Mouse (Mus musculus) kidney, embryonic 15.5 days (tissue): ENCODE measurements around the gene Doxl2. TPM values are rescaled to one million over a fixed set of nuclear protein-coding genes. Genes with fewer than 3 reads are reported as not detected.
A peak's percentile ranks its signal among the peaks of the same experiment; 100 is the strongest.
"Not testable (repeated sequence)": the region's sequence is repeated elsewhere in the genome, so short reads cannot be mapped to it uniquely, and the experiment has no call there.

Source experiments
- ATAC-seq: fragments of 200-750 bp; cut with Nextera tagmentation; replicated peaks from 2 replicates; pipeline ENCODE4 v1.8.0; 2017; ENCODE audit warnings: moderate TSS enrichment; ENCODE audit not compliant: low FRiP score
- H3K27ac ChIP-seq: fragments of 300-500 bp; sonication (generic); 2 replicates; pipeline ENCODE4 v1.5.1; 2015; ENCODE audit warnings: mild to moderate bottlenecking, inconsistent platforms
- H3K27me3 ChIP-seq: fragments of 300-500 bp; sonication (generic); 2 replicates; pipeline ENCODE4 v1.6.1; 2015; ENCODE audit warnings: inconsistent platforms
- H3K36me3 ChIP-seq: fragments of 300-500 bp; sonication (generic); 2 replicates; pipeline ENCODE4 v1.6.1; 2015; ENCODE audit warnings: inconsistent platforms
- H3K4me1 ChIP-seq: fragments of 300-500 bp; sonication (generic); 2 replicates; pipeline ENCODE4 v1.6.1; 2015; ENCODE audit warnings: inconsistent platforms
- H3K4me2 ChIP-seq: fragments of 300-500 bp; sonication (generic); 2 replicates; pipeline ENCODE4 v1.6.1; 2015; ENCODE audit warnings: moderate library complexity, mild to moderate bottlenecking, inconsistent platforms
- H3K4me3 ChIP-seq: fragments of 300-500 bp; sonication (generic); replicated peaks from 2 replicates; pipeline ENCODE4 v1.5.1; 2015; ENCODE audit warnings: mild to moderate bottlenecking, inconsistent platforms
- H3K9ac ChIP-seq: fragments of 300-500 bp; sonication (generic); 2 replicates; pipeline ENCODE4 v1.6.1; 2015; ENCODE audit warnings: mild to moderate bottlenecking, inconsistent platforms
- H3K9me3 ChIP-seq: fragments of 300-500 bp; sonication (generic); replicated peaks from 2 replicates; pipeline ENCODE4 v1.6.1; 2016; ENCODE audit warnings: inconsistent platforms
- WGBS: fragments of 180-500 bp; shearing (Covaris S2); methylation state at CpG from one replicate; pipeline ENCODE4 v1.1.7; 2015; ENCODE audit warnings: mixed read lengths; 5-methylcytosine and 5-hydroxymethylcytosine counted together
- polyA plus RNA-seq: library from polyadenylated mRNA; unstranded; fragments of >200 nt; fragmentation: Nextera tagmentation; extraction: Ambion mirVana; gene quantifications from 2 replicates; pipeline ENCODE4 v1.2.1, GENCODE M21; 2015

The Doxl2 gene
- polyA plus RNA-seq, result not detected in 2 replicates

GRCm38 (mm10) chr6:48974663-48975062 lies at the start of gene Doxl2:
Gene Doxl2 (plus strand): TSS chr6:48974963.
- no peak within 1 kb of the TSS for H3K9ac ChIP-seq
- ATAC-seq, result no peak
- H3K9me3 ChIP-seq, result no peaks in the 10 kb centered on the region
- no peak within 1 kb of the TSS for H3K27ac ChIP-seq
- H3K4me3 ChIP-seq, result no peak within 1 kb of the TSS
- H3K36me3 ChIP-seq, result no peaks in the 10 kb centered on the region
- H3K27me3 ChIP-seq, result no peaks in the 10 kb centered on the region
- no peaks in the 10 kb centered on the region for H3K4me1 ChIP-seq
- no peak within 1 kb of the TSS for H3K4me2 ChIP-seq
- WGBS, result 82% methylated on average over 2 of the region's 2 CpGs

GRCm38 (mm10) chr6:48929595-48929994 lies 45.2 kb upstream of the Doxl2 start, which contains the start of gene 1600015I10Rik:
Gene 1600015I10Rik (plus strand): TSS chr6:48929895.
- 88% methylated on average over 5 of the region's 5 CpGs for WGBS
- Histone ChIP-seq H3K9me3 (no peaks in the 10 kb centered on the region), H3K4me2 (no peak within 1 kb of the TSS), H3K4me1 (no peaks in the 10 kb centered on the region), H3K36me3 (no peaks in the 10 kb centered on the region), H3K9ac (no peak within 1 kb of the TSS), H3K27ac (no peak within 1 kb of the TSS), H3K27me3 (no peaks in the 10 kb centered on the region), H3K4me3 (no peak within 1 kb of the TSS)
- no peak for ATAC-seq

- WGBS, result 60% methylated on average over 2 of the region's 2 CpGs
- no peak overlapping the region for H3K27ac ChIP-seq
Observed at GRCm38 (mm10) chr6:48949596-48949995, 25.2 kb upstream of the Doxl2 start.

GRCm38 (mm10) chr6:48950676-48951075 lies 24.1 kb upstream of the Doxl2 start:
- Histone ChIP-seq H3K9ac (no peak overlapping the region), H3K4me3 (no peak overlapping the region), H3K27me3 (no peaks in the 10 kb centered on the region), H3K36me3 (no peaks in the 10 kb centered on the region), H3K4me1 (no peaks in the 10 kb centered on the region), H3K9me3 (no peaks in the 10 kb centered on the region), H3K4me2 (no peak overlapping the region), H3K27ac (no peak overlapping the region)
- no peak for ATAC-seq
- WGBS, result 88% methylated on average over 5 of the region's 5 CpGs

More at GRCm38 (mm10) chr6:48949596-48949995, 25.2 kb upstream of the Doxl2 start:
- ATAC-seq, result no peak
- no peaks in the 10 kb centered on the region for H3K36me3 ChIP-seq
- no peaks in the 10 kb centered on the region for H3K9me3 ChIP-seq
- no peak overlapping the region for H3K4me2 ChIP-seq
- H3K4me3 ChIP-seq, result no peak overlapping the region
- no peak overlapping the region for H3K9ac ChIP-seq
- H3K27me3 ChIP-seq, result no peaks in the 10 kb centered on the region
- no peaks in the 10 kb centered on the region for H3K4me1 ChIP-seq

GRCm38 (mm10) chr6:48951630-48952029 lies 23.1 kb upstream of the Doxl2 start:
- no peak overlapping the region for H3K27ac ChIP-seq
- ATAC-seq, result no peak

GRCm38 (mm10) chr6:48953220-48953619 lies 21.5 kb upstream of the Doxl2 start:
- Histone ChIP-seq H3K9ac (no peak overlapping the region), H3K9me3 (no peaks in the 10 kb centered on the region), H3K4me2 (no peak overlapping the region), H3K4me1 (no peaks in the 10 kb centered on the region), H3K27ac (no peak overlapping the region), H3K36me3 (no peaks in the 10 kb centered on the region), H3K4me3 (no peak overlapping the region), H3K27me3 (no peaks in the 10 kb centered on the region)
- no peak for ATAC-seq
- WGBS, result 80% methylated on average over 5 of the region's 5 CpGs

More at GRCm38 (mm10) chr6:48951630-48952029, 23.1 kb upstream of the Doxl2 start:
- H3K9me3 ChIP-seq, result no peaks in the 10 kb centered on the region
- H3K4me2 ChIP-seq, result no peak overlapping the region
- no peaks in the 10 kb centered on the region for H3K4me1 ChIP-seq
- 87% methylated on average over 6 of the region's 6 CpGs for WGBS
- H3K4me3 ChIP-seq, result no peak overlapping the region
- H3K27me3 ChIP-seq, result no peaks in the 10 kb centered on the region
- no peak overlapping the region for H3K9ac ChIP-seq
- no peaks in the 10 kb centered on the region for H3K36me3 ChIP-seq

- no peaks in the 10 kb centered on the region for H3K27me3 ChIP-seq
- no peak for ATAC-seq
- H3K4me3 ChIP-seq, result no peak overlapping the region
- H3K36me3 ChIP-seq, result no peaks in the 10 kb centered on the region
- H3K9me3 ChIP-seq, result no peaks in the 10 kb centered on the region
- 87% methylated on average over 5 of the region's 5 CpGs for WGBS
- no peak overlapping the region for H3K9ac ChIP-seq
- H3K27ac ChIP-seq, result no peak overlapping the region
- H3K4me1 ChIP-seq, result no peaks in the 10 kb centered on the region
- no peak overlapping the region for H3K4me2 ChIP-seq
Observed at GRCm38 (mm10) chr6:48954211-48954610, 20.6 kb upstream of the Doxl2 start.

- no peaks in the 10 kb centered on the region for H3K36me3 ChIP-seq
- H3K4me2 ChIP-seq, result no peak overlapping the region
- H3K27me3 ChIP-seq, result no peaks in the 10 kb centered on the region
- WGBS, result 40% methylated on average over 1 of the region's 1 CpGs
- no peak overlapping the region for H3K27ac ChIP-seq
- no peak overlapping the region for H3K9ac ChIP-seq
- ATAC-seq, result peak; percentile 36; the same call in 1 of the 2 replicates
- H3K4me1 ChIP-seq, result no peaks in the 10 kb centered on the region
- no peaks in the 10 kb centered on the region for H3K9me3 ChIP-seq
- H3K4me3 ChIP-seq, result no peak overlapping the region
Observed at GRCm38 (mm10) chr6:48954946-48955345, 19.8 kb upstream of the Doxl2 start.

- 82% methylated on average over 4 of the region's 4 CpGs for whole genome bisulfite sequencing
- H3K4me2 ChIP-seq, result no peak overlapping the region
- H3K27ac ChIP-seq, result no peak overlapping the region
- no peak overlapping the region for H3K9ac ChIP-seq
- ATAC-seq, result no peak
- H3K4me3 ChIP-seq, result no peak overlapping the region
- H3K9me3 ChIP-seq, result no peaks in the 10 kb centered on the region
- H3K4me1 ChIP-seq, result no peaks in the 10 kb centered on the region
- no peaks in the 10 kb centered on the region for H3K27me3 ChIP-seq
- no peaks in the 10 kb centered on the region for H3K36me3 ChIP-seq
Observed at GRCm38 (mm10) chr6:48956785-48957184, 18.0 kb upstream of the Doxl2 start.

GRCm38 (mm10) chr6:48958053-48958452 lies 16.7 kb upstream of the Doxl2 start:
- no peaks in the 10 kb centered on the region for H3K27me3 ChIP-seq
- no peak overlapping the region for H3K27ac ChIP-seq
- no peaks in the 10 kb centered on the region for H3K36me3 ChIP-seq
- no peak for ATAC-seq
- no peak overlapping the region for H3K4me2 ChIP-seq
- H3K4me1 ChIP-seq, result no peaks in the 10 kb centered on the region
- no peak overlapping the region for H3K4me3 ChIP-seq
- no peak overlapping the region for H3K9ac ChIP-seq
- H3K9me3 ChIP-seq, result no peaks in the 10 kb centered on the region
- 66% methylated on average over 1 of the region's 1 CpGs for WGBS

- 23% methylated on average over 7 of the region's 7 CpGs for WGBS
- H3K27ac ChIP-seq, H3K4me2 ChIP-seq, H3K4me3 ChIP-seq, H3K9me3 ChIP-seq, H3K36me3 ChIP-seq, H3K4me1 ChIP-seq, H3K9ac ChIP-seq, H3K27me3 ChIP-seq, ATAC-seq: not testable (repeated sequence)
Observed at GRCm38 (mm10) chr6:48959151-48959550, 15.6 kb upstream of the Doxl2 start.

GRCm38 (mm10) chr6:48966696-48967095 lies 8.1 kb upstream of the Doxl2 start:
- H3K27ac ChIP-seq, H3K9me3 ChIP-seq, H3K4me1 ChIP-seq, H3K36me3 ChIP-seq, H3K4me2 ChIP-seq, ATAC-seq, H3K27me3 ChIP-seq, H3K9ac ChIP-seq, H3K4me3 ChIP-seq: not testable (repeated sequence)
- 84% methylated on average over 5 of the region's 5 CpGs for WGBS

- H3K27ac ChIP-seq, result no peak overlapping the region
- no peaks in the 10 kb centered on the region for H3K9me3 ChIP-seq
- no peaks in the 10 kb centered on the region for H3K4me1 ChIP-seq
- no peaks in the 10 kb centered on the region for H3K36me3 ChIP-seq
- H3K4me3 ChIP-seq, result no peak overlapping the region
- no peaks in the 10 kb centered on the region for H3K27me3 ChIP-seq
- H3K4me2 ChIP-seq, result no peak overlapping the region
- ATAC-seq, result no peak
- H3K9ac ChIP-seq, result no peak overlapping the region
Observed at GRCm38 (mm10) chr6:48967868-48968267, 6.9 kb upstream of the Doxl2 start.
